Mouse (Mus musculus) telencephalon, adult 2 months (tissue): ENCODE results near the gene Adi1.

ENCODE experiments used
- DNase-seq: peaks from one replicate; pipeline ENCODE4 v3.0.0-alpha.2; 2011; ENCODE audit warnings: low read depth, low spot score

The Adi1 gene

GRCm38 (mm10) chr12:28694231-28694630 is 19.2 kb downstream of the Adi1 start:
- DNase-seq: no peak

GRCm38 (mm10) chr12:28694776-28695175 is 19.7 kb downstream of the Adi1 start:
- no peak for DNase-seq

- no peak for DNase-seq
Observed at GRCm38 (mm10) chr12:28697821-28698595, 23.0 kb downstream of the Adi1 start.

GRCm38 (mm10) chr12:28699086-28699485 is 24.1 kb downstream of the Adi1 start:
- no peak for DNase-seq

GRCm38 (mm10) chr12:28699656-28700055 is 24.6 kb downstream of the Adi1 start:
- DNase-seq: no peak

- DNase-seq: no peak
Observed at GRCm38 (mm10) chr12:28700101-28700511, 25.1 kb downstream of the Adi1 start.

- DNase-seq: no peak
Observed at GRCm38 (mm10) chr12:28700561-28701025, 25.6 kb downstream of the Adi1 start.

GRCm38 (mm10) chr12:28701302-28701701 is 26.3 kb downstream of the Adi1 start:
- peak; percentile 73 for DNase-seq

GRCm38 (mm10) chr12:28704381-28704780 is 29.4 kb downstream of the Adi1 start:
- DNase-seq: no peak

GRCm38 (mm10) chr12:28705204-28705603 is 30.2 kb downstream of the Adi1 start:
- DNase-seq: no peak

- no peak for DNase-seq
Observed at GRCm38 (mm10) chr12:28708154-28708553, 33.1 kb downstream of the Adi1 start.

GRCm38 (mm10) chr12:28710566-28711185 is 35.6 kb downstream of the Adi1 start:
- peak; percentile 95 for DNase-seq

GRCm38 (mm10) chr12:28714822-28715632 is 40.0 kb downstream of the Adi1 start:
- no peak for DNase-seq

- no peak for DNase-seq
Observed at GRCm38 (mm10) chr12:28717066-28717465, 42.0 kb downstream of the Adi1 start.

- no peak for DNase-seq
Observed at GRCm38 (mm10) chr12:28718106-28718505, 43.1 kb downstream of the Adi1 start.

- DNase-seq: no peak
Observed at GRCm38 (mm10) chr12:28724366-28724765, 49.3 kb downstream of the Adi1 start.

GRCm38 (mm10) chr12:28726204-28726603 is 51.2 kb downstream of the Adi1 start:
- DNase-seq: no peak

GRCm38 (mm10) chr12:28727061-28727460 is 52.0 kb downstream of the Adi1 start:
- DNase-seq: no peak
